Mouse (Mus musculus): ENCODE results near the gene Card11.

The Card11 gene

DNA sequence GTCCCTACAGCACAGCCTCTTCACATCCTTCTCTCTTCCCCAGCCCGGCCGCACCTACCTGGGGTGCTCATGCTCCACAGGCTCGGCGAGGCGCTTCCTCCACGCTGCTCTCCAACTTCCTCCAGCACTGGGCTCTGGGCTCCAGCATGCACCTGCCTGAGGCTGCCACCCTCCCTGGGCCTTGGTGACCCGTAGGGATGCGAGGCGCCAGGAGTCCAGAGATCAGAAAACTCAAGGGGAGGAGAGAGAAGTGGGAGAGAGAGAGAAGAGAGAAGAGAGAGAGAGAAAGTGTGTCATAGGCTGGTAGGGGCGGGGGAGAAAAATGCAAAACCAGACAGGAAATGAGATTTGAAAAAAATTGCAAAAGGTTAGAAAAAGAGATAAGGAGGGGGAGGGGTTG lies at the start of gene Card11:
Gene Card11 (minus strand): TSS at position 234 of the 400 bp plus-strand sequence.
- DNase-seq (ENCODE audit: low read depth): no peak

DNA sequence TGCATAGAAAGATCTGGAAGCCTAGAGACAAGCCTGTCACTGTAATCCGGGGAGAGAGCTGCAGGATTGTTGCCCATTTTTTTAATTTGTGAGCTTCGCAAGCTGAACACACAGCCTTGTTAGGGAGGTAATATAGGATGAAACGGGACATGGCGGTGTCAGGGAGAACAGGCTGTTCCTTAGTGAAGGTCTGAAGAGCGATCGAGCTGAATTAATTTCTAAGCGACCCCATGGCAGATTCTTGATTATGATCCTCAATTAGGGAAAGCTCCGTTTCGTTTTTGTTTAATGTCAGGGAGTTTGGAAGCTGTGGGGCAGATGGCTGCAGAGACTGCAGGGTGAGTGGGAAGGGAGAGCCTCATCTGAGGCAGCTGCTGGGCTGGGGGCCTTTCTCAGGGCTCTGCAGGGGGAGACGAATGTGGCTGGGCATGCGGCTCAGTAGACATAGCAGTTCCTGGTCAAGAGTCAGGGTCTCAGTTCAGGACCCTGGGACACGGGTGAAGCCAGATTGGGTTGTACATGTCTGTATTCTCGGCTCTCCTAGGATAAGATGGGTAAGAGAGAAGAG lies 47.4 kb upstream of the Card11 start:
- no peak for DNase-seq (ENCODE audit: low read depth)

- DNase-seq (ENCODE audit: low read depth): no peak
Measured at GRCm38 (mm10) chr5:141044976-141045375, 44.6 kb upstream of the Card11 start.

DNA sequence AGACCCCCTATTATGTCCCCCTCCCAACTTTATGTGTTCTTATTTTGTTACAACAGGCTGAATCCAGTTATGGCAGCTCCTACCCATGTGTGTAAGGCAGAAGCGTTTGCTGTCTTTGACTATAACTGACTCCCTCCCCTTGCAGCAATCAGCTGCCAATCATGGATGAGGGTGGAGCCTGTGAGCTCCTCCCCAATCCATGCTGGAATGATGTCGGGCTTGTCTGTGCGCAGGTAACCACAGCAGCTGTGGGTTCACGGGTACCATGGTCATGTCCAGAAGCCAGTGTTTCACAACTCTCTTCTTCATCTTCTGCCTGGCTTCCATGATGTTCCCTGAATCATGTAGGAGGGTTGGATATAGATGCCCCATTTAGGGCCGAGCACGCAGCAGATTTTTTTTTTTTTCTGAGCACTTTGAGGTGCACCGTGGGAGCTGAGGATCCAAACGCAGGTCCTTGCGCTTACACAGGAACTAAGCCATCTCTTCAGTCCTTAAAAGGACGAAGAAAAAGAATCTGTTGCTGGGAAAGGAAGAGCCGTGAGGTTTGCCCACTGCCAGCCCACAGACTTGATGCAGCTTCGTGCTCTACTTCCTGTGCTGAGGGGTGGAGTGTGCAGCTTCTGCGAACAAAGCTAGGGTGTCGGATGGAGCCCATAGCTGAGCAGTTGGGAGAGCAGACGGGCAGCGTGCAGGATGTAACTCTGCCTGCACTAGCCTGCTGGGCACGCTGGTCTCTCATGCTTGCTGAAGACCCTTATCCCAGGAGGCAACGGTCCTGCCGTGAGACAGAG lies 43.5 kb upstream of the Card11 start:
- no peak for DNase-seq (ENCODE audit: low read depth)

- DNase-seq (ENCODE audit: low read depth): no peak
Measured at GRCm38 (mm10) chr5:141042406-141042805, 42.0 kb upstream of the Card11 start.

GRCm38 (mm10) chr5:141040846-141041245 lies 40.5 kb upstream of the Card11 start:
- DNase-seq (ENCODE audit: low read depth): no peak

DNA sequence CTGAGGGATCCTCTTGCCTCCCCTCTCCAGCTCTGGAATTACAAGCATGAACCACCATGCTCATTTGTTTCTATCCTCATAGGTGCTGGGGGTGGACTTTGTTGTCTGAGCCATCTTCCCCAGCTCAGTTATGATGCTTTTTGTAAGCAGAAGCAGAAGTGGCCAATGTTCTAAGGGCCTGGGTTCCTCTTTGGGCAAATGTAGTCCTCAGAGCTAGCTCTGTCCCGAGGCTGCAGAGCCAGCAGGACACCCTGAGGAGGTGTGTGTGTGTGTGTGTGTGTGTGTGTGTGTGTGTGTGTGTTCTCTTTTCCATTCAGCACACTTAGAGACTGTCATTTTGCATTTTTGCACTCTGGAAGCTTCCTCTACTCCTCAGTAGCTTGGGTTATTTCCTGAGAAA lies 38.0 kb upstream of the Card11 start:
- DNase-seq (ENCODE audit: low read depth): no peak

- DNase-seq (ENCODE audit: low read depth): no peak
Measured at GRCm38 (mm10) chr5:141035346-141035745, 35.0 kb upstream of the Card11 start.

- no peak for DNase-seq (ENCODE audit: low read depth)
Measured at GRCm38 (mm10) chr5:141034301-141034700, 33.9 kb upstream of the Card11 start.

DNA sequence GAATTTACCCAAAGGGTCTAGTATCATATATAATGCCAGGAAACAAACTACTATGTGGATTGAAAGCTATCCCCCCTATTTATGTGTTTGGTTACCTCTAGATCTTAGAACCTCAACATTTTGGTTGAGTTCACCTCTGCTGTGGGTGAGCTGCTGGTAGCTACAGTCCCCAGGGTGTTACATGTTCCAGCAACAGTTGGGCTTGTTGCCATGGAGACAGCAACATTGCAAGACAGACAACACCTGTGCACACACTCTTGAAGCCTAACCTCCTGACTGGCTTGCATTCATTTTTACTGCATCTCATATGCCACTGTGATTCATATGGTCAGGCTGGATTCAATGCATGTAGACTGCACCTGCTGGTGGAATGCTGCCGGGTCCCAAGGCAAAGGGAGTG lies 32.6 kb upstream of the Card11 start:
- DNase-seq (ENCODE audit: low read depth): no peak

DNA sequence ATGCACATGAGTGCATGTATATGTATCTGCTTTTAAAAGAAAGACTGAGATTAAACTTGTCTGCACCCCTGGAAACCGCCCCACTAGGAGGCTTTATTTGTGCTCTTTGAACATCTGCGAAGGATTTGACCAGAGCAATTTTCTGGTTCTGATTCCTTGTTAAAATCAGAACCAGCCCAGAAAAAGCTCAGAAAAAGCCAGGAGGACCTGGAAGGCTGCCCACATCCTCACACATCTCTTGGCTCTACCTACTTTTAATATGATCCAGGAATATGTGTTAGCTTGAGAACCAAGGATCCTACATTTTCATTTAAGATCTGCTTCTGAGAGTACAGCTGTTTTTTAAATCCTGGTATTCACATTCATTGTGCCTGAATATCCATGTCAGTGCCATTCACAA lies 29.0 kb upstream of the Card11 start:
- no peak for DNase-seq (ENCODE audit: low read depth)

- no peak for DNase-seq (ENCODE audit: low read depth)
Measured at GRCm38 (mm10) chr5:141025635-141026034, 25.3 kb upstream of the Card11 start.

- DNase-seq (ENCODE audit: low read depth): no peak
Measured at GRCm38 (mm10) chr5:141024435-141024834, 24.1 kb upstream of the Card11 start.

DNA sequence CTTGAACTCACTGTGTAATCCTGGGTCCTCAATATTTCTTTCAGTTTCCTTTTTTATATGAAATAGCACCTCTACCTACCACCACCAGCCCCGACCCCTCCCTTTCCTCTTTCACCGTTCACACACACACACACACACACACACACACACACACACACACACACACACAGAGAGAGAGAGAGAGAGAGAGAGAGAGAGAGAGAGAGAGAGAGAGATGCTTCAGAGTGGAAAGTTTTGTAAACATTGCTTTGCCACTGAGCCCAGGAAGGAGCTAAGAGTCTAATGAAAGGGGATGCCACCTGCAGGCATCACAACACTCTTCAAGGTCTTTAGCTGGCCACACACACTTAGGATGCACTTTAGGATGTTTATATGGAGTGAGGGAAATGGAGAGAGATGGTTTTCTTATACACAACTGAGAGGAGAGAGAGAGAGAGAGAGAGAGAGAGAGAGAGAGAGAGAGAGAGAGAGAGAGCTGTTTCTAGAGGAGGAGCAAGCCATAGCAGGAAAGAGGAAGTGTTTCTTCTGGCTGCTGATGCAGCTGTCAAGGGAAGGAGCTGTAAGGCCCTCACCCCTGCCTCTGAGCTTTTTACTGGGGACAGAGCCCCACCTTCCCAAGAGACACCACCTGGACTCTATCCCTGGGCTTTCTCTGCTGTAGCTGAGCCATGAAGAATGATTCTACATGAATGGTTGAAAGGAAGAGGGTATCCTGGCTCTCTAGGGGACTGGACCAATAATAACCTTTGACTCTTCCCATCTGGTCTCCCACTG lies 17.7 kb upstream of the Card11 start:
- DNase-seq (ENCODE audit: low read depth): no peak

- DNase-seq (ENCODE audit: low read depth): no peak
Measured at GRCm38 (mm10) chr5:141016082-141016481, 15.7 kb upstream of the Card11 start.

GRCm38 (mm10) chr5:141014216-141014615 lies 13.8 kb upstream of the Card11 start:
- DNase-seq (ENCODE audit: low read depth): no peak

GRCm38 (mm10) chr5:141013465-141013864 lies 13.1 kb upstream of the Card11 start:
- DNase-seq (ENCODE audit: low read depth): no peak

DNA sequence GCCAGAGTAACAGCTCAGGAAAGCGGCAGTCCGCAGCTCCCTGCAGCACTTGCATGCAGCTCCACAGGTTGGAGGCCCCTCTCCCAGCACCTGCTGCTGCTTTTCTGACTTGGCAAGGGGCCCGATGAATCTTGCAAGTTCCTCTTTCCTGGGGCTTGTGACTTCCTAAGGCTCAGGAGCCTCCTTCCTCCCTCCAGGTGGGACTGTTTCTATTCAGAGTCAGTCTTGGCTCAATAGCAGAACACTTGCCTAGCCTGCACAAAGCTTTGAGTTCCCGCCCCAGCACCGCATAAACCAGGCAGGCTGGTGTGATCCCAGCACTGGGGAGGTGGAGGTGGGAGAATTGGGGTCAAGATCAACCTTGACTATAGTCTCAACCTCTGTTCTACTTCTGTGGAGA lies 5.1 kb upstream of the Card11 start:
- no peak for DNase-seq (ENCODE audit: low read depth)

- no peak for DNase-seq (ENCODE audit: low read depth)
Measured at GRCm38 (mm10) chr5:141004078-141004763, 3.8 kb upstream of the Card11 start.

- DNase-seq (ENCODE audit: low read depth): no peak
Measured at GRCm38 (mm10) chr5:140999178-140999672, 1.2 kb downstream of the Card11 start.

DNA sequence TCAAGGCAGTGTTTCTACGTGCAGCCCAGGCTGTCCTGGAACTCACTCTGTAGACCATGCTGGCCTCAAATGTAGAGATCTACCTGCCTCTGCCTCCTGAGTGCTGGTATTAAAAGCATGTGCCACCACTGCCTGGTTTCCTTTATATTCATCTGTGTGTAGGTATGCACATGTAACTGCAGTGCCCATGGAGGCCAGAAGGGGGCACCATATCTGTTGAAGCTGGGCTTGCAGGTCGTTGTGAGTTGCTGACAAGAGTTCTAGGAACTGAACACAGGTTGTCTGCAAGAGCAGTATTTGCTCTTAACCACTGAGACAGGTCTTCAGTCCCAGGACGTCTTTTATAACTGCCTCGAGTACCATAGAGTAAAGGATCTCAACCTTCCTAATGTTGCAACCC lies 2.6 kb downstream of the Card11 start:
- DNase-seq (ENCODE audit: low read depth): no peak
